Mouse (Mus musculus) gastrocnemius, postnatal 36 days (tissue): ENCODE results near the gene Tent5c. TPM values are rescaled to one million over a fixed set of nuclear protein-coding genes. Genes with fewer than 3 reads are reported as not detected.

Experiments
- DNase-seq, 2 experiments: peaks; one replicate each; pipeline ENCODE4 v3.0.0; 2022
- intact Hi-C: fragments of 180-260 bp; cut with DNase I; formaldehyde crosslinking; loops from one replicate; pipeline ENCODE4 v1.15.1; 2025
- total RNA-seq, 2 experiments: library from RNA; stranded (reverse); gene quantifications; 2 replicates each; pipeline ENCODE4 v1.2.3; 2021

Tent5c gene
- total RNA-seq, 2 experiments from 2014 or later, result 1.4 to 1.8 TPM

DNA sequence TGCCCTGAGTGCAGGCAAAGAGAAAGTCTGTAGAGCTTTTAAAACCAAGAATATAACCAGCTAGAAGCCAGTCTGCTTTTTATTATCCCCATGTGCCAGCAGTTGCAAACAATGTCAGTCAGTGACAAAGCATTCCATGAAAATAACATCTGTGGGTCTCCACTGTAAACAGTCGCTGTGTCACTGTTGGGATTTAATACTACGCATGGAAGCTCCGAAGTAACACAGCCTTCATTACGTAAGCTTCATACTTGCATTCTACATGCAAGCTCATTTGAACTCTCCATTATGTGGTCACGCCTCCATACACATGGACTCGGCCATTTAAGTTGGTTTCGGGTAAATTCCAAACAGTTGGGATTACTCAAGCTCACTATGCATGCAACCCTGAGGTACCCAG lies 77.2 kb downstream of the Tent5c start:
- DNase-seq, result no peak
- intact Hi-C loops, result no loop called here

DNA sequence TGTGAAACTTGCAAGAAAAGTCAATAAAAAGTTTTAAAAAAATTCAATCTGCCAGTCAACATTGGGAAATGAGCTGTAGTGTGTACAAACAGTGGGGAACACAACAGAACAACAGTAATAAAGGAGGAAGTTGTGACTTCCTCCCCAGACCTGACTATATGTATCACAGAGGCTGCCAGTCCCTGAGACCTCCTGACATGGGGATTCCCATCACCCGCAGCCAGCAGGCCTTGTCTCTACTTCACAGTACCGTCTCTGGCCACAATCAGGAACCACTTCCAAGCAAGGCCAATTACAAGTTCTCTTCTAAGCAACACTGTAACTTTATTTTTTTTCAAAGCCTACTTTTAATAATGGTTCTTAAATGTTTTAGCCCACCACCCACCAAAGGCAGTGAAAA lies 79.8 kb downstream of the Tent5c start:
- no peak for DNase-seq
- intact Hi-C loops, result no loop called here

DNA sequence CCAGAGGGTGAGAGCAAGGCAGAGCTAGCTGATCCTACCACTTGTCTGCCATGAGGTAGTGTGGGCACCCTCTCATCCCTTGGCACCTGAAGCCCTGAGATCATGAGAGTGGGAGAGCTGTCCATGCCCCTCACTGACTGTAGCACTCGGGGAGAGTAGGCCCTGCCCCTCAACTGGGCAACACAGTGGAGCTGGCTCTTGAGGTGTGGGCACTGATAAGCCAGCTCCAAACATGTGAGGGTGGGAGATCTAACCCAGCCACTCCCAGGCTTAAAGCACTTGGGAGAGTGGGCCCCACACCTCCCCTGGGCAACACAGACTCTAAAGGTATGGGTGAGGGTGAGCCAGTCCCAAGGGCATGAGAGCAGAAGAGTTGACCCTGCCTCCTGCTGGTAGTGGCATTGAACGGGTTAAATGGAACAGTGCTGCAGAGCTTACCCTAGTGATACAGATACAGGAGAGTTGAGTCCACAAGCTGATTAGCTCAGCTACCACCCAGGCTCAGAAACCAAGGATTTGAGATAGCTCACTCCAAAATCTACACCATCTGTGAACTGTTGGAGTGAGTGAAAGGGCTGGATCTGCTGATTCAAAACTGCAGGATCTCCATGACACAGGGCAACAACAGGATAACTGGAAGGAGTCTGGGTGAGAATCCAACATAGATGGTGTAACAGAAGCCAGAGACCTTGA lies 80.6 kb downstream of the Tent5c start:
- intact Hi-C loops, result no loop called here
- no peak for DNase-seq

DNA sequence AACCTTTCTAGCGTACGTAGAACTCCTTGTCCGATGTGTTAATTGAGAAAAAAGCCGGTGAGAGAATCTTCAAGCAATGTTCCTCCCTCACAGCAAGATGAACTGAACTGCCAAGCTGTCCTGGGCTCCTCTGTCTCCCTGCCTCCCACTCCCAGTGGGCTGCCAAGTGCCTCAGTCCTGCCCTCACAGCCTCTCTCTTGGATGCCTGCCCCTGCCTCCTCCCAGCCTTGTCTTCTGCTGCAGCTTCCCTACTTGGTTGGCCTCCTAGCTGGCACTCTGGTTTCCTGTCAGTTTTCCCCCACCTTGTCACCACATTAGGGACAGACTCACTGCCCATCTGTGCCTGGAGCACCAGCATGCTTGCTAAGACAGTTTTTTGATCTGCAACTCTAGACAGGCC lies 86.5 kb downstream of the Tent5c start:
- intact Hi-C loops, result no loop called here
- no peak for DNase-seq

Other genes starting within 250 kb of the Tent5c start
- 10 to 100 TPM; 23.4 to 23.6 TPM for gene Man1a2, start 196.2 kb upstream of the Tent5c start, total RNA-seq